Mouse (Mus musculus) liver, embryonic 11.5 days (tissue): ENCODE results near the gene Cd69. TPM values are rescaled to one million over a fixed set of nuclear protein-coding genes. Genes with fewer than 3 reads are reported as not detected.

ENCODE experiments used
- ATAC-seq: fragments of 200-750 bp; cut with Nextera tagmentation; replicated peaks from 2 replicates; pipeline ENCODE4 v1.8.0; 2017; ENCODE audit warnings: moderate number of reproducible peaks, mild to moderate bottlenecking, moderate TSS enrichment, moderate library complexity; ENCODE audit not compliant: low FRiP score
- DNase-seq: peaks from one replicate; pipeline ENCODE4 v3.0.0-alpha.2; 2017; ENCODE audit warnings: low spot score
- H3K27ac ChIP-seq: fragments of 300-500 bp; sonication (generic); 2 replicates; pipeline ENCODE4 v1.5.1; 2014; ENCODE audit warnings: mild to moderate bottlenecking, low read depth, low read length, control low read depth
- H3K27me3 ChIP-seq: fragments of 300-500 bp; sonication (generic); replicated peaks from 2 replicates; pipeline ENCODE4 v1.6.1; 2014; ENCODE audit warnings: low read length, mixed read lengths; ENCODE audit not compliant: control insufficient read depth, insufficient read depth
- H3K36me3 ChIP-seq: fragments of 300-500 bp; sonication (generic); 2 replicates; pipeline ENCODE4 v1.6.1; 2014; ENCODE audit warnings: mild to moderate bottlenecking, low read length, moderate library complexity, mixed read lengths; ENCODE audit not compliant: control insufficient read depth, insufficient read depth
- H3K4me1 ChIP-seq: fragments of 300-500 bp; sonication (generic); replicated peaks from 2 replicates; pipeline ENCODE4 v1.6.1; 2014; ENCODE audit warnings: low read length, mixed read lengths; ENCODE audit not compliant: control insufficient read depth, insufficient read depth
- H3K4me2 ChIP-seq: fragments of 300-500 bp; sonication (generic); 2 replicates; pipeline ENCODE4 v1.6.1; 2014; ENCODE audit warnings: mild to moderate bottlenecking, control low read depth, moderate library complexity
- H3K4me3 ChIP-seq: fragments of 300-500 bp; sonication (generic); 2 replicates; pipeline ENCODE4 v1.5.1; 2014; ENCODE audit warnings: low read depth, low read length, control low read depth
- H3K9ac ChIP-seq: fragments of 300-500 bp; sonication (generic); 2 replicates; pipeline ENCODE4 v1.6.1; 2014; ENCODE audit warnings: low read depth, low read length, control low read depth
- H3K9me3 ChIP-seq: fragments of 300-500 bp; sonication (generic); 2 replicates; pipeline ENCODE4 v1.6.1; 2016; ENCODE audit warnings: low read length, inconsistent platforms, mixed read lengths; ENCODE audit not compliant: control insufficient read depth
- WGBS: fragments of 180-500 bp; shearing (Covaris S2); extraction: QIAGEN DNeasy Blood & Tissue Kit; methylation state at CpG from one replicate; pipeline ENCODE4 v1.1.7; 2014; 5-methylcytosine and 5-hydroxymethylcytosine counted together
- polyA plus RNA-seq: library from polyadenylated mRNA; unstranded; fragments of >200 nt; fragmentation: Nextera tagmentation; extraction: Ambion mirVana; gene quantifications from 2 replicates; pipeline ENCODE4 v1.2.1, GENCODE M21; 2014

Gene Cd69
- polyA plus RNA-seq, 1 experiment from 2014 or later = 1.1 TPM

DNA sequence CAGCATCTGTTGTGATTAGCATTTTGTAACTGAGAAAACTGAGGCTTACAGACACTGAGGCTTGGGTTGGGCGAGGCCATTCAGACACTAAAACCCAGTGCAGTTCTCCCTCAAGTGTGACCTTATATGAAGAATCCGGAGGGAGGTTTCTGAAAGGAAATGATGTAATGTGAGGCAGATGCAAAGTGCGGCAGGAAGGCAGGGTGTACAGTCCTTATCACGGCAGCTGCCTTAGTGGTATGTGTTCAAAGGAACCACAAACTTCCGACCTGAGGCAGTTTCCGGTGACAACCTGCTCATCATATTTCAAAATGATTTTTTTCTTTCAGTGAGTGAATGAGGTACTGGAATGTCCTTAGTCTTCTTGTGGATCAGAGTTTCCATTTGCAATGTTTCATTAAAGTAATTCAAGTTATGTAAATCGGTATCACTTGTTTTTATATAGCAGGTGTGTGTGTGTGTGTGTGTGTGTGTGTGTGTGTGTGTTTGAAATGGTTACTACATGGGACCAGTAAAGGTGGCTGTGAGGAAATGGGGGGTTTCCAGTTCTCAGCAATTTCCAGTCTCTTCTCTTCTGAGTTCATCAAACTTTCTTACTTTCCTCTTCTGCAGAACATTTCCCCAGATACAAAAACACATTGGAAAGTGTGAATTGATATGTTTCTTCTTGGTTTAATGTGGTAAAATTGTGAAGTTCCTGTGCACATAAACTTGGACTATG lies 9.3 kb upstream of the Cd69 start:
- no peak overlapping the region for H3K4me3 ChIP-seq
- H3K9me3 ChIP-seq = no peaks in the 10 kb centered on the region
- peak; percentile 75 for ATAC-seq
- no peak for DNase-seq
- WGBS = 39% methylated on average over 7 of the region's 7 CpGs
- H3K9ac ChIP-seq = no peak overlapping the region
- H3K4me2 ChIP-seq = no peak overlapping the region
- no peaks in the 10 kb centered on the region for H3K36me3 ChIP-seq
- no peaks in the 10 kb centered on the region for H3K4me1 ChIP-seq
- H3K27me3 ChIP-seq = no peaks in the 10 kb centered on the region
- no peak overlapping the region for H3K27ac ChIP-seq

DNA sequence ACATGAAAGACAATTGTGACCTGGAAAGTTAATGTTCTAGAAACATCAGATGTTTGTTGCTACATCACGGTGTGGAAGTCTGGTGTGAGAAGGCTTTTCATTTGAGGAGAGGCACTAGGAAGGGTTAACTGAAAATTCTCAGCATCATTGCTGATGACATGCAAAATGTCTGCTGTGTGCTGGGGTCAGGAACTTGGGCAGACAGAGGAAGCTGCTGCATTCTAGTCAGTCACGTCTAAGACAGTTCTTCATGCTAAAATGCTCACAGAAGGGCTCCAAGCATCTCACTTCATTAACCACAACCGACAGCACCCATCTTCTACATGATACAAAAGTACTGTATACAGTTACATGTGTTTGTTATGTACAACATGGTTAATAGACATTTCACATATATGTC lies 8.0 kb upstream of the Cd69 start:
- Histone ChIP-seq H3K9ac (no peak overlapping the region), H3K27ac (no peak overlapping the region), H3K9me3 (no peaks in the 10 kb centered on the region), H3K36me3 (no peaks in the 10 kb centered on the region), H3K4me3 (no peak overlapping the region), H3K4me2 (no peak overlapping the region), H3K4me1 (no peaks in the 10 kb centered on the region), H3K27me3 (no peaks in the 10 kb centered on the region)
- no peak for ATAC-seq
- DNase-seq = no peak
- 63% methylated on average over 3 of the region's 3 CpGs for WGBS

DNA sequence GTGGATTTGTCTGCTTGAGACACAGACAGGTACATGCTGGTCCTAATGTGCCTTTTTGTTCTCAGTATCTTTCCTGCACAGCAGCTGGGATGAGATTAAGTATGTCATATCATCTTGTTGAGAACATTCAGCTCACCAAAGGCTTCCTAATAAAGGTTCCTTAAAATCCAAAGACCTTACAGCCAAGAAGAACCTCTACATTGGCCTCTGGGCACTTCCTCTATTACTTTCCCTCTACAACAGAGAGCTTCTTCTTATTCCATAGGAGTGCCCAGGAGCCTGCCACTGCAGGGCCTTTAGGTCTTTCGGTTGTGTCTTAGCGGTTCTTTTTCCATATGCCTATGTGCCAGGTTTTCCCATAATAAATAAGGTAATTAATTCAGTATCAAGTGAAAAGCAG lies 1.2 kb upstream of the Cd69 start:
- Histone ChIP-seq H3K9ac (no peak overlapping the region), H3K9me3 (no peaks in the 10 kb centered on the region), H3K27ac (no peak overlapping the region), H3K4me1 (no peaks in the 10 kb centered on the region), H3K4me2 (no peak overlapping the region), H3K27me3 (no peaks in the 10 kb centered on the region), H3K4me3 (no peak overlapping the region), H3K36me3 (no peaks in the 10 kb centered on the region)
- DNase-seq (no peak), ATAC-seq (no peak)
- 87% methylated on average over 2 of the region's 2 CpGs for WGBS

DNA sequence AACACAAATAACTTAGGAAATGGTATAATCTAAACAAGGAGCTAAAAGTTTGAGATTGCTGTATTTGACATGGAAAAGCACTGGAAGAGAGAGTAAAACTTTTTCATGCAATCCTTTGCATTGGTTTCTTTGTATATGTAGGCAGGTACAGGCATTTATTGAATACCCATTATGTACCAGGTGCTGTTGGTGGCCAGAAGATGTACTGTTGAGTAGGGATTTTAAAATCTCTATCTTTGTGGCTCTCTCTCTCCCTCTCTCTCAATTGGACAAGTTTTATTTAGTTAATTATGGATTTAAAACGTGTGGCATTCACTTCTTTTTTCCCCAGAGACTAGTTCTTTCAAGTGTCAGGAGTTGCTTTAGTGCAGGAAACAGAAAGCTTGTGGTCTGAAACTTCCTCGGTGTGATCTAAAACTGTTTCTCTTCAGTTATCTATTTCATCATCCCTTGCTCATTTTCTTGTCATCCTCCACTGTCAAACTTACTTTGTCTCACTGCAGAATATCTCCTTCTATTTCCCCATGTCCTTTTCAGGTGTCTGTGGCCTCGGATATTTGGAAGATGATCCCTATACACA lies 478 bp upstream of the Cd69 start:
- no peak overlapping the region for H3K27ac ChIP-seq
- H3K9me3 ChIP-seq = no peaks in the 10 kb centered on the region
- no peak for ATAC-seq
- H3K27me3 ChIP-seq = no peaks in the 10 kb centered on the region
- no peak overlapping the region for H3K4me2 ChIP-seq
- no peaks in the 10 kb centered on the region for H3K36me3 ChIP-seq
- H3K9ac ChIP-seq = no peak overlapping the region
- no peaks in the 10 kb centered on the region for H3K4me1 ChIP-seq
- no peak overlapping the region for H3K4me3 ChIP-seq
- WGBS = 41% methylated on average over 3 of the region's 3 CpGs
- no peak for DNase-seq

DNA sequence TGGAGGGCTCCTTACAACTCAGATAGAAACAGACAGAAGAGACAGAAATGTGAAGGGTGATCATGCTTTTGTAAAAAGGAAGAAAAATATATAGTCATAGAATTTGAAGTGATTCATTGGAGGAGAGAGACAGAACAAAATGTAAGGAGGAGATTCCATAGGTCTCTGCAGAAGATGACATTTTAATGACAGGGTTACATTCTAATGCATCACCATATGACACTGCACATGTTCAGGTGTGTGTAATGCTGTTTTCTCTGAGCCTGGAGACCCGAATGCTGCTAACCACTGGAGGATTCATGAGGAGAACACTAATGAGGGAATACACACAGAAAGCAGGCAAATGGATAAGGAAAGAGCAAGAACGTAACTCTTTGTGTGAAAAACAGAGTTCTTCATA lies 760 bp downstream of the Cd69 start:
- Histone ChIP-seq H3K4me1 (no peaks in the 10 kb centered on the region), H3K36me3 (no peaks in the 10 kb centered on the region), H3K27ac (no peak overlapping the region), H3K9ac (no peak overlapping the region), H3K27me3 (no peaks in the 10 kb centered on the region), H3K4me2 (no peak overlapping the region), H3K4me3 (no peak overlapping the region), H3K9me3 (no peaks in the 10 kb centered on the region)
- WGBS = 80% methylated on average over 2 of the region's 2 CpGs
- no peak for DNase-seq
- no peak for ATAC-seq

DNA sequence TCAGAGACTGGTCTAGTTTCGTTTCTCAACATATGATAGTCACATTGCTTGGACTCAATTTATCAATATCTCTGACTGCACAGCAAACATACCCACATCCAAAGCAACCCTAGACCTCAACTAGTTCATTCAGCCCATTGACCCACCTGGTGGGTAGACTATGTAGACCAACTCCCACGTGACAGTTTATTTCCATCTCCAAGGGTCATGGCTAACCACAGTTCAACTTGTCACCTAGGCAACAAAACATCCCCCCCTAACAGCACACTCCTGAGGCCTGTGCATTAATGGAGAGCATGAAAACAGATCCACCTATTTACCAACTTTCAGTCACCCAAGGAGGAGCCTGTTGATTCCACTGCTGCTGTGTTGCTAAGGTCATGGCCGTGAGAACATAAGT lies 1.6 kb downstream of the Cd69 start:
- Histone ChIP-seq H3K4me1 (no peaks in the 10 kb centered on the region), H3K27me3 (no peaks in the 10 kb centered on the region), H3K27ac (no peak overlapping the region), H3K4me2 (no peak overlapping the region), H3K36me3 (no peaks in the 10 kb centered on the region), H3K9me3 (no peaks in the 10 kb centered on the region), H3K9ac (no peak overlapping the region), H3K4me3 (no peak overlapping the region)
- 60% methylated on average over 3 of the region's 3 CpGs for WGBS
- DNase-seq (no peak), ATAC-seq (no peak)

DNA sequence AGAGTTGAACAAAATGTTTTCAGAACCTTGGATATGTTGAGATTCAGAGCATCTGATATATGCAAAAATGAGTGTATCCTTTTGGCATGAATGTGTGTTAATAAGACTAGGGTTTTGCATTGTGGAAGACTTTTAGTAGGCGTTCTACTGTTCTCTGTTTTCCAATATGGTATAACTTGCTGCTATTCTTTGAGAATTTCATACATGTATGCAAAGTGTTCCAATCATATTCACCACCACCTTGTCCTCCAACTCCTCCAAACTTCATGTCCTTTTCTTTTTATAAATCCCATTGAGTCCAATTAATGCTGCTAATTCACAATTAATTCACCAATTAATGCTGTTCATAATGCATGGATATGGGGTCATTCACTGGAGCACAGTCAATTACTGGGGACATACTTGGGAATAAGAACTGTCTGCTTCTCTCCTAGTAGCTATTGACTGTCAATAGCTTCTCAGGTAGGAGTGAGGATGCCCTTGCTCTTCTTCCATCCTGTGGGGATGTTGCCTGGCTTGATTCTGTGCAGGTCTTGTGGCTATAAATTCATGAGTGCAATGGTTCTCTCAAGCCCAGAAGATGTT lies 8.7 kb downstream of the Cd69 start:
- no peak overlapping the region for H3K4me3 ChIP-seq
- no peaks in the 10 kb centered on the region for H3K4me1 ChIP-seq
- no peak overlapping the region for H3K27ac ChIP-seq
- DNase-seq = no peak
- 72% methylated on average over 1 of the region's 1 CpGs for WGBS
- H3K36me3 ChIP-seq = no peaks in the 10 kb centered on the region
- H3K27me3 ChIP-seq = no peaks in the 10 kb centered on the region
- no peak overlapping the region for H3K4me2 ChIP-seq
- no peak overlapping the region for H3K9ac ChIP-seq
- H3K9me3 ChIP-seq = no peaks in the 10 kb centered on the region
- no peak for ATAC-seq

DNA sequence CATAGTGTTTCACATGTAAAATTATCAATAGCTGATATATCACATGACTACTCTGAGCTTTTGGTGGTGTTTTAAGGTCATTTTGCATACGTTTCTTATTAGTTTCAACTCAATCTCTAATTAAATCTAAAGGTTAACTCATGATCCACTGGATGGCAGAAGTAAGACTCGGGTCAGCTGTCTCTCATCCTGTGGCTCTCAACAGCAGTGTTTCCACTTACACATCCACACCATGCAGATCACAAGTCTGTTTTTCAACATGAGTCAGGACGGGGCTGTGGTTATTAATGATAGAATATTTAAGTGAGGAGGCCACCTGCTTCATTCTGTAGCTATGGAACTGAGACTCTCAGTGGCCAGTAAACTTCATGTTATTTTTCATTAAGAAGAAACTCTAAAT lies 9.4 kb downstream of the Cd69 start:
- H3K27me3 ChIP-seq = no peaks in the 10 kb centered on the region
- no peak overlapping the region for H3K4me3 ChIP-seq
- ATAC-seq = no peak
- no peak overlapping the region for H3K27ac ChIP-seq
- no peaks in the 10 kb centered on the region for H3K9me3 ChIP-seq
- 69% methylated on average over 3 of the region's 3 CpGs for WGBS
- no peak overlapping the region for H3K9ac ChIP-seq
- no peak overlapping the region for H3K4me2 ChIP-seq
- H3K36me3 ChIP-seq = no peaks in the 10 kb centered on the region
- no peaks in the 10 kb centered on the region for H3K4me1 ChIP-seq
- DNase-seq = no peak

DNA sequence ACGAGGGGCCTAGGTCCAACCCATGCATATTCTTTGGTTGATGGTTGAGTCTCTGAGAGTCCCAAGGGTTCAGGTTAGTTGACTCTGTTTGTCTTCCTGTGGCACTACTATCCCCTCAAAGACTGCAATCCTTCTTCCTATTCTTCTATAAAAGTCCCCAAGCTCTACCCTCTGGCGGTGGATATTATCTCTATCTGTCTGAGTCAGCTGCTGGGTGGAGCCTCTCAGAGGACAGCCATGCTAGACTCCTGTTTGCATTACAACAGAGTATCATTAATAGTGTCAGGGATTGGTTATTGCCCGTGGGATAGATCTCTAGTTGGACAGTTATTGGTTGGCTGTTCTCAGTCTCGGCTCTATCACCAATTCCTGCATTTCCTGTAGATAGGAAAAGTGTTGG lies 14.3 kb downstream of the Cd69 start:
- 55% methylated on average over 4 of the region's 4 CpGs for WGBS
- peak; percentile 69 for ATAC-seq
- H3K9me3 ChIP-seq = no peaks in the 10 kb centered on the region

More for the DNA sequence above, 14.3 kb downstream of the Cd69 start:
- H3K27ac ChIP-seq = no peak overlapping the region
- H3K27me3 ChIP-seq = no peaks in the 10 kb centered on the region
- H3K9ac ChIP-seq = no peak overlapping the region
- H3K4me3 ChIP-seq = no peak overlapping the region
- no peaks in the 10 kb centered on the region for H3K36me3 ChIP-seq
- DNase-seq = no peak
- no peak overlapping the region for H3K4me2 ChIP-seq
- H3K4me1 ChIP-seq = no peaks in the 10 kb centered on the region
